Mouse (Mus musculus) bone marrow macrophage, adult 2 months (primary cell): ENCODE data around the gene Gm49342. TPM values are rescaled to one million over a fixed set of nuclear protein-coding genes. Genes with fewer than 3 reads are reported as not detected.
"Not testable (repeated sequence)": the region's sequence is repeated elsewhere in the genome, so short reads cannot be mapped to it uniquely, and the experiment has no call there.

Experiments used
- H3K27ac ChIP-seq: 2 replicates; pipeline ENCODE4 v1.5.1; 2012; ENCODE audit warnings: low read depth, low read length; ENCODE audit not compliant: insufficient read depth
- H3K4me1 ChIP-seq: 2 replicates; pipeline ENCODE4 v1.6.1; 2012; ENCODE audit warnings: low read length; ENCODE audit not compliant: control insufficient read depth, insufficient read depth
- H3K4me3 ChIP-seq: 2 replicates; pipeline ENCODE4 v1.5.1; 2012; ENCODE audit warnings: mild to moderate bottlenecking, low read length, moderate library complexity; ENCODE audit not compliant: insufficient read depth
- CTCF ChIP-seq: IDR thresholded peaks from 2 replicates; pipeline ENCODE4 v1.5.1; 2012; ENCODE audit warnings: low read depth, mild to moderate bottlenecking, low read length, moderate library complexity
- POLR2A ChIP-seq: IDR thresholded peaks from 2 replicates; pipeline ENCODE4 v1.6.1; 2012; ENCODE audit warnings: mild to moderate bottlenecking, low read depth, low read length, borderline replicate concordance
- polyA plus RNA-seq: library from polyadenylated mRNA; stranded (reverse); fragments of >200 nt; gene quantifications from 2 replicates; pipeline ENCODE4 v1.2.4, GENCODE M21; 2012; ENCODE audit not compliant: missing spikeins, insufficient read depth, insufficient read length

Gene Gm49342
- polyA plus RNA-seq, 1 experiment: 45.7 TPM

DNA sequence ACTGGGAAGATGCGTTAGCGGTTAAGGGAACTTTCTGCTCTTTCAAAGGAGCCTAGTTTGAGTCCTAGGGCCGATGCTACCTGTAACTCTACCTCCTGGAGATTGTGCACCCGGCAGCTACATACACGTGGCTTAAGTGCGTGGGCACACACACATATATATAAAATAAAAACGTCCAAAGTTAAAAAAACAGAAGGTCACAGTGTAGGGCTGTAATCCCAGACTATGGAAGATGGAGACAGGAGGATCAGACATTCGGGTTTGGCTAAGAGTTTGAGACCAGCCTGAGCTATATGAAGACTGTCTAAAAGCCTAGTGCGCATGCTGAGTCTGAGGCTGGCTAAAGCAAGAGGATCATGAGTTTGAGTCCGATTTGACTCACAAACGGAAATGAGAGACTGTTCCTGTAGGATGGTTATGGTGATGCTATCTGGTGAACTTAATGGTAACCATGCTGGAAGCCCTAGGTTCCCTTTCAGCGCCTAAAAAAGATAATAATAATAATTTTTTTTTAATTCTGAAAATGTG is 12.8 kb upstream of the Gm49342 start:
- no peak for TF ChIP-seq POLR2A
- TF ChIP-seq CTCF: no peak
- Histone ChIP-seq H3K4me3 (peak overlapping the region; percentile 70), H3K4me1 (peaks cover 28% of the 10 kb centered on the region), H3K27ac (peak overlapping the region; percentile 89)

DNA sequence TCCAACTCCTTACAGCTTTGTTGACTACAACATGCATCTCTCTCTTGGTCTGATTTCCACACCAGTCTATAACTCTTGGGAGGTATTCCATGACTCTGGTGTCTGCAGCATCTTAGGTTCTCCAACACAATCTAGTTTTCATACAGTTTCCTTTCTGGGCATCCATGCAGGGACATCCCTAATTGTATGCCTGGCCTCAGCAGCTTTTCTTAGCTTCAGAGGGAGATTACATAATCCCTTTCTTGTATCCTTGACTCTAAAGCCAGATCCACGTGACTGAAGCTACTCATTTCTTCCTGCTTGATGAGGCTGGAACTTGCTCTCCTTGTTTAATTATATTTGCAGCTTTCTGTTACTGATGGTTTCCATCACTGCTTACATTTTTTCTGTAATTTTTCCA is 7.7 kb upstream of the Gm49342 start:
- no peak for TF ChIP-seq CTCF
- TF ChIP-seq POLR2A: no peak
- Histone ChIP-seq H3K4me3 (no peak overlapping the region), H3K4me1 (peaks cover 31% of the 10 kb centered on the region), H3K27ac (peak overlapping the region; percentile 22; the same call in 1 of the 2 replicates)

DNA sequence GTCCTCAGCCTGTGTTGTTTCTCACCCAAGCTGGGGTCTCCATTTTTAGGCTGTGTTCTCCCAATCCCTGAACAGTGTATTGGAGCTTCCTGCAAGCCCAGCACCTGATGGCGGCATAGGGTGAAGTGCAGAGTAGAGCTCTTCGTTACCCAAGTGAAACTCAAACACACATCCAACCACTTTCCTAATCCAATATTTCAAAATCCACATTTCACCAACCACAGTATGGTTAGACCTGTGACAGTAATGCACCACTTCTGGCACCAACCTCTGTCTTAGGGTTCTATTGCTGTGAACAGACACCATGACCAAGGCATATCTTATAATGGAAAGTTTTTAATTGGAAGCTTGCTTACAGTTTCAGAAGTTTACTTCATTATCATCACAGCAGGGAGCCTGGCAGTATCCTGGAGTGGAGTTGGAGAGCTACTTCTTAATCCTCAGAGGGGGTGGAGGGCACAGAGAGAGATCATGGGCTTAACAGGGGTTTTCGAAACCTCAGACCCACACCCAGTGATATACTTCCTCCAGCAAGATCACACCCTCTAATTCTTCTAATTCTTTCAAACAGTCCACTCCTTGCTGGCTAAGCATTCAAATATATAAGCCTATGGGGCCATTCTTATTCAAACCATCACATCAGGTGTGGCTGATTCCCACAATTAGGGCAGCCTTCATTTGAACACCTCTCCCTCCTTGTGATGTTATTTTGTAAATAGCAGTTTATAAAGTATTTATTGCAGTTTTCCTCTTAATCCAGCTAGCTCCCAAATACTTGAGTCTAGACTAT is 6.0 kb upstream of the Gm49342 start:
- Histone ChIP-seq H3K27ac (no peak overlapping the region), H3K4me1 (peaks cover 29% of the 10 kb centered on the region), H3K4me3 (no peak overlapping the region)
- TF ChIP-seq CTCF: no peak
- TF ChIP-seq POLR2A: no peak

DNA sequence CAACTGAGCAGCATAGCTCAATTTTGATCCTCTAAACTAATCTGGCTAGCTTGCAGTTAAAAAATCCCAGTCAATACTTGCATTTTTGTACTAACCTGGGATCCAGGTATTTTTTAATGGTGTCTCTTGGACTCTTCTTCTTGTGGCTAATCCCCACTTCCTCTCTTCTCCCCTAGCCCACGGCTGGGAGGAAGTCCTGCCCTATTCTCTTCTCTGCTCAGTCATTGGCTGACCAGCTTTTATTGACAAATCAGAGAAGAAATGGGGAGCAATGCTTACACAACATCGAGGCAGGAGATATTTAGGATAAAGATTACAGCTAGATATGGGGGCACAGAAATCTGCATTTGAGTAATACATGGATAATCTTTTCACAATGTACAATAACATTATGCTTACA is 5.4 kb upstream of the Gm49342 start:
- no peak for TF ChIP-seq POLR2A
- no peak for TF ChIP-seq CTCF
- H3K4me1 ChIP-seq: peaks cover 29% of the 10 kb centered on the region
- H3K27ac ChIP-seq: no peak overlapping the region
- no peak overlapping the region for H3K4me3 ChIP-seq

DNA sequence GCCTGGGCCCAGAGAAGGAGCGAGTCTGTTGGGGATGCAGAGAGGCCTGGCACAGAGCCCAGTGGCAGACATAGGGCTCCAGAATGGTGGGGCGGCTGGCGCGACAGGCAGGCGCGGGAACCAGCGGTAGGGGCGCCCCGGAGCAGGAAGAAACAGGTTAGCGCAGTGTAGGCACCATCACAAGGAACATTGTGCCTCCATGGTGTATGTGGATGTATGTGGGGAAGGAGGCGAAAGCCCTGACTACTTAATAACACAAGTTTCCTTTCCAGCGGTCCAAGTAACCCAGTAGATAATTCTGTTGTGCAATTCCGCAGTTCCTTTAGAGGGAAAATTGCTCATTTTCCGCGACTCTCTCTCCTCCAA is 334 bp downstream of the Gm49342 start:
- H3K4me1 ChIP-seq: not testable (repeated sequence)
- peak overlapping the region; percentile 97 for H3K27ac ChIP-seq
- H3K4me3 ChIP-seq: peak overlapping the region; percentile 88

DNA sequence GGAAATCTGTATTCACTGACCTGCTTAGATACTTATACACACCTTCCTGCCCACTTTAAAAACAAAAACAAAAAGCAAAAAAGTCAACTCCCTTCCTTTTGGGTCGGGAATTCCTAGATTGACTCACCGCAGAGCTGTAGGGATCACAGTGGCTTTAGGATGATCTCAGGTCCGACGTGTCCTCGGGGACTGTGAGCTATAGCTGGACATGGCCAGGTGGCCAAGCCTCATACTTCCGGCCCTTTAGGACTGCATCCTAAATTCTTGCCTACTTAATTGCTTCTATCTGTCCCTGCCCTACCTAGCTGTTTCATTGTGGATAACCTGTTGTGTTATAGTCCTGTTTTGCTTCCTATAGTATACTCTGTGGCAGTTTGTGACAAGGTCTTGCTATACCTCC is 764 bp downstream of the Gm49342 start:
- not testable (repeated sequence) for H3K4me1 ChIP-seq
- H3K4me3 ChIP-seq: peak overlapping the region; percentile 88
- peak overlapping the region; percentile 97 for H3K27ac ChIP-seq

DNA sequence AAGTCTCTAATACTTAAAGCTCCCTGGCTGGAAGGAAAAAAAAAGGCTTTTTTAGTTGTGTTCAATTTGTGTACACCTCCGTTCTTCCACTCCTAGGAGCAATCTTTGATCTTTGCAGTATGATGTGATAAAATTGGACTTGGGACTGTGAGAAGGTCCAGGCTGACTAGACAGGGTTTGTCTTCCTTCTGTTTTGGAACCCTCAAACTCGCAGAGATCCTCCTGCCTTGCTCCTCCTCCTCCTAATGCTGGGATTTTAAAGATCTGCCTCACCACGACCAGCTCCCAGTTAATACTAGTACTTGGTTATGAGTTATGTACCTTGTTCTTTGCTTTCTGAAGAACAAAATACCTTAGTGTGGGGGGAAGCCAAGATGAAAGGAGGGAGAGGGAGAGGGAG is 1.2 kb downstream of the Gm49342 start:
- Histone ChIP-seq H3K27ac (0 out of 2 replicates have a peak overlapping the region, but pooled peaks have one; percentile 6), H3K4me3 (peak overlapping the region; percentile 88)
- H3K4me1 ChIP-seq: not testable (repeated sequence)

DNA sequence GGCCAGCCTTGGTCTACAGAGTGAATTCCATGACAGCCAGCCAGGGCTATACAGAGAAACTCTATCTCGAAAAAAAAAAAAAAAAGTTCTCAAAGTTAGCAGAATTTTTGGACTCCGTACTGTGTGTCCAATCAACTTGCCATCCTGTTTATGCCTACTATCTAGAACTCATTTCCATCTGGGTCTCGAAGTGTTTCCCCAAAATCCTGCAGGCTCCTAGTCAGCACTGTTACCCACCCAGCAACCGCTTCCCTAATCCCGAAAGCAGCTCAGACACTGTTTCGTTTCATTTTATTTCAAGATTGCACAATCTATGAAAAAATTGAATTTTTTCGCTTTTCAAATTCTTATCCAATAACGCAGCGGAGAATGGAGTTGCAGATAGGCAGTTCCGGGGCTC is 11.2 kb downstream of the Gm49342 start:
- H3K4me3 ChIP-seq: no peak overlapping the region
- no peak overlapping the region; the same call in 1 of the 2 replicates for H3K27ac ChIP-seq
- TF ChIP-seq CTCF (no peak), POLR2A (no peak)
- peaks cover 5% of the 10 kb centered on the region for H3K4me1 ChIP-seq

DNA sequence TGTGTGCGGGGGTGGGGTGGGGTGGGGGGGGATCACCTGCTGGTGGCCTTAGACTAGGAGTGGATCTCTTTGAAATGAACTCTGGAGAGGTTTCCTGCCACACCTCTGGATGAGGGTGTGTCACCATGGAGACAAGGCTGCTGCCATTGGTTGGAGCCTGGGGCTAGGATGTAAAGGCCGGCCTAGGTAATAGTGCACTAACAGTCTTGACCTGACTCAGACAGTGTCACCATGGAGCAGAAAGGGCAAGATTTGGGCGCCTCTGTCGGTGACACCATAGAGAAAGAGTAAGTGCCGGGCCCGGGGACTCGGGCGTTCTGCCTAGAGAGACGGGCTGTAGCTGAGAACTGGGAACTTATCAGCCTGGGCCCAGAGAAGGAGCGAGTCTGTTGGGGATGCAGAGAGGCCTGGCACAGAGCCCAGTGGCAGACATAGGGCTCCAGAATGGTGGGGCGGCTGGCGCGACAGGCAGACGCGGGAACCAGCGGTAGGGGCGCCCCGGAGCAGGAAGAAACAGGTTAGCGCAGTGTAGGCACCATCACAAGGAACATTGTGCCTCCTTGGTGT is 11.7 kb downstream of the Gm49342 start, which contains the start of gene Pnp2:
Gene Pnp2, plus strand, starts transcription at position 51 of the 567 bp plus-strand sequence.
- not testable (repeated sequence) for H3K4me3 ChIP-seq, H3K27ac ChIP-seq, H3K4me1 ChIP-seq

DNA sequence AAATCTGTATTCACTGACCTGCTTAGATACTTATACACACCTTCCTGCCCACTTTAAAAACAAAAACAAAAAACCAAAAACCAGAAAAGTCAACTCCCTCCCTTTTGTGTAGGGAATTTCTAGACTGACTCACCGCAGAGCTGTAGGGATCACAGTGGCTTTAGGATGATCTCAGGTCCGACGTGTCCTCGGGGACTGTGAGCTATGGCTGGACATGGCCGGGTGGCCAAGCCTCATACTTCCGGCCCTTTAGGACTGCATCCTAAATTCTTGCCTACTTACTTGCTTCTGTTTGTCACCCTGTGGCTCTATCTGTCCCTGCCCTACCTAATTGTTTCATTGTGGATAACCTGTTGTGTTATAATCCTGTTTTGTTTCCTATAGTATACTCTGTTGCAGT is 12.4 kb downstream of the Gm49342 start:
- H3K4me1 ChIP-seq, H3K27ac ChIP-seq, H3K4me3 ChIP-seq: not testable (repeated sequence)

DNA sequence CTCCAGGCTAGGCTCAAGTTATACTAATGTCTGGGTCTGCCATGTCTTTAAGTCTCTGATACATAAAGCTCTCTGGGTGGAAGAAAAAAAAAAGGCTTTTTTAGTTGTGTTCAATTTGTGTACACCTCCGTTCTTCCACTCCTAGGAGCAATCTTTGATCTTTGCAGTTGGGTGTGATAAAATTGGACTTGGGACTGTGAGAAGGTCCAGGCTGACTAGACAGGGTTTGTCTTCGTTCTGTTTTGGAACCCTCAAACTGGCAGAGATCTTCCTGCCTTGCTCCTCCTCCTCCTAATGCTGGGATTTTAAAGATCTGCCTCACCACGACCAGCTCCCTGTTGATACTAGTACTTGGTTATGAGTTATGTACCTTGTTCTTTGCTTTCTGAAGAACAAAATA is 12.8 kb downstream of the Gm49342 start:
- H3K27ac ChIP-seq, H3K4me3 ChIP-seq, H3K4me1 ChIP-seq: not testable (repeated sequence)

DNA sequence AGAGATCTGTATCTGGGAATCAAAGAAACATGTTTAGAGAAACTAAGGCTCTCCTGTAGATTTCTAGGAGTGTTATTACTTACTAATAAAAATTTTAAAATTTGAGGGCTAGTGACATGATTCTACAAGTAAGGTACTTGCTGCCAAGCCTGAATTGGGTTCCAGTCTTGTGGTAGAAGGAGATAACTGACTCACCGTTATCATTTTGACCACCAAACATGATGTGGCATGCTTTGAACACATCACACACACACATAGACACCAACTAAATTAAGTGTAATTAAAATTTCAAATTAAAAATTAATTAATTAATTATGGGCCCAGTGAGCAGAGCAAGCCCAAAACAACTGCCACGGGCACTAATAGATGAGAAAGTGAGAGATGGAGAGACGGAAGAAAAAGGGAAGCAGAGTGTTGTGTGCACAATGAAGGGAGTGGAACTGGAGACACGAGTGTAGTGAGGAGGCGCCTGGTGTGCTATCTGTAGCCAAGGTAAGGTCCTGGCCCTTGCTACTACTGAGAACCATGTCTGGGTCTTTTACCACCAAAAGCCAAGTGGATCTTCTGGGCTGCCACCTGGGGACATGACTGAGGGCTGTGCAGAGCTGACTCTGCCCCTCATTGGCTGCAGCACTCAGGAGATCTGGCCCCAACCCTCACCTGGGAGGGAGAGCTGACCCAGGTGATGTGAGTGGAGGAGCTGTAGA is 14.1 kb downstream of the Gm49342 start:
- not testable (repeated sequence) for H3K4me3 ChIP-seq, H3K27ac ChIP-seq, H3K4me1 ChIP-seq
